Mouse (Mus musculus): ENCODE results near the gene Thoc5. TPM values are rescaled to one million over a fixed set of nuclear protein-coding genes. Genes with fewer than 3 reads are reported as not detected.
A peak's percentile ranks its signal among the peaks of the same experiment; 100 is the strongest.

Gene Thoc5
- polyA plus RNA-seq, 1 experiment = not detected

GRCm38 (mm10) chr11:4861816-4862604 lies 33.1 kb upstream of the Thoc5 start:
- H3K4me3 ChIP-seq (ENCODE audit: insufficient read depth, low read depth, low read length) = no peak overlapping the region
- 23% methylated on average over 11 of the region's 11 CpGs for WGBS
- H3K27ac ChIP-seq (ENCODE audit: insufficient read depth, low read depth, low read length) = no peak overlapping the region
- TF ChIP-seq CTCF (IDR thresholded peaks at IDR 0.05; ENCODE audit: insufficient read depth, low read depth, low read length) (no peak), POLR2A (IDR thresholded peaks at IDR 0.05; ENCODE audit: insufficient read depth, low read depth, low read length) (no peak)
- H3K4me1 ChIP-seq (ENCODE audit: control insufficient read depth, insufficient read depth, low read length) = peaks cover 2% of the 10 kb centered on the region; the same call in 1 of the 2 replicates

GRCm38 (mm10) chr11:4862730-4863129 lies 32.4 kb upstream of the Thoc5 start:
- TF ChIP-seq CTCF (IDR thresholded peaks at IDR 0.05; ENCODE audit: insufficient read depth, low read depth, low read length) = no peak
- TF ChIP-seq POLR2A (IDR thresholded peaks at IDR 0.05; ENCODE audit: insufficient read depth, low read depth, low read length) = no peak
- H3K4me1 ChIP-seq (ENCODE audit: control insufficient read depth, insufficient read depth, low read length) = peaks cover 2% of the 10 kb centered on the region; the same call in 1 of the 2 replicates
- no peak overlapping the region for H3K27ac ChIP-seq (ENCODE audit: insufficient read depth, low read depth, low read length)
- no peak overlapping the region for H3K4me3 ChIP-seq (ENCODE audit: insufficient read depth, low read depth, low read length)
- 94% methylated on average over 1 of the region's 1 CpGs for WGBS

- no peak for TF ChIP-seq CTCF (IDR thresholded peaks at IDR 0.05; ENCODE audit: insufficient read depth, low read depth, low read length)
- no peak for TF ChIP-seq POLR2A (IDR thresholded peaks at IDR 0.05; ENCODE audit: insufficient read depth, low read depth, low read length)
- Histone ChIP-seq H3K4me3 (ENCODE audit: insufficient read depth, low read depth, low read length) (no peak overlapping the region), H3K4me1 (ENCODE audit: control insufficient read depth, insufficient read depth, low read length) (peaks cover 2% of the 10 kb centered on the region; the same call in 1 of the 2 replicates), H3K27ac (ENCODE audit: insufficient read depth, low read depth, low read length) (no peak overlapping the region)
- WGBS = 33% methylated on average over 10 of the region's 10 CpGs
These were observed 29.4 kb upstream of the Thoc5 start for GRCm38 (mm10) chr11:4865645-4866251.

- no peak within 1 kb of the TSS for H3K27ac ChIP-seq (ENCODE audit: insufficient read depth, low read depth, low read length)
- under 1% methylated on average over 30 of the region's 30 CpGs for WGBS
- peak within 1 kb of the TSS; percentile 92 for H3K4me3 ChIP-seq (ENCODE audit: insufficient read depth, low read depth, low read length)
- peaks cover 8% of the 10 kb centered on the region for H3K4me1 ChIP-seq (ENCODE audit: control insufficient read depth, insufficient read depth, low read length)
- TF ChIP-seq POLR2A (IDR thresholded peaks at IDR 0.05; ENCODE audit: insufficient read depth, low read depth, low read length) (peak; percentile 49), CTCF (IDR thresholded peaks at IDR 0.05; ENCODE audit: insufficient read depth, low read depth, low read length) (no peak)
These were observed 21.2 kb upstream of the Thoc5 start, which contains the start of gene Nipsnap1 for GRCm38 (mm10) chr11:4873755-4874475. TSS of gene Nipsnap1 (plus strand) at chr11:4873951.

- H3K4me1 ChIP-seq (ENCODE audit: control insufficient read depth, insufficient read depth, low read length) = peaks cover 8% of the 10 kb centered on the region
- WGBS = 12% methylated on average over 10 of the region's 10 CpGs
- H3K4me3 ChIP-seq (ENCODE audit: insufficient read depth, low read depth, low read length) = peak overlapping the region; percentile 92
- no peak overlapping the region for H3K27ac ChIP-seq (ENCODE audit: insufficient read depth, low read depth, low read length)
- TF ChIP-seq POLR2A (IDR thresholded peaks at IDR 0.05; ENCODE audit: insufficient read depth, low read depth, low read length) = no peak
These were observed 20.6 kb upstream of the Thoc5 start for GRCm38 (mm10) chr11:4874551-4874950.

- no peak for TF ChIP-seq CTCF (IDR thresholded peaks at IDR 0.05; ENCODE audit: insufficient read depth, low read depth, low read length)
- no peak for TF ChIP-seq POLR2A (IDR thresholded peaks at IDR 0.05; ENCODE audit: insufficient read depth, low read depth, low read length)
- Histone ChIP-seq H3K4me1 (ENCODE audit: control insufficient read depth, insufficient read depth, low read length) (no peaks in the 10 kb centered on the region), H3K4me3 (ENCODE audit: insufficient read depth, low read depth, low read length) (no peak overlapping the region), H3K27ac (ENCODE audit: insufficient read depth, low read depth, low read length) (no peak overlapping the region)
- WGBS = 82% methylated on average over 4 of the region's 4 CpGs
These were observed 14.0 kb upstream of the Thoc5 start for GRCm38 (mm10) chr11:4881087-4881486.

GRCm38 (mm10) chr11:4882892-4883627 lies 12.1 kb upstream of the Thoc5 start:
- 62% methylated on average over 14 of the region's 14 CpGs for WGBS
- Histone ChIP-seq H3K27ac (ENCODE audit: insufficient read depth, low read depth, low read length) (no peak overlapping the region), H3K4me3 (ENCODE audit: insufficient read depth, low read depth, low read length) (no peak overlapping the region), H3K4me1 (ENCODE audit: control insufficient read depth, insufficient read depth, low read length) (no peaks in the 10 kb centered on the region)
- TF ChIP-seq CTCF (IDR thresholded peaks at IDR 0.05; ENCODE audit: insufficient read depth, low read depth, low read length) = no peak
- no peak for TF ChIP-seq POLR2A (IDR thresholded peaks at IDR 0.05; ENCODE audit: insufficient read depth, low read depth, low read length)

- TF ChIP-seq CTCF (IDR thresholded peaks at IDR 0.05; ENCODE audit: insufficient read depth, low read depth, low read length) (no peak), POLR2A (IDR thresholded peaks at IDR 0.05; ENCODE audit: insufficient read depth, low read depth, low read length) (no peak)
- Histone ChIP-seq H3K4me1 (ENCODE audit: control insufficient read depth, insufficient read depth, low read length) (no peaks in the 10 kb centered on the region), H3K27ac (ENCODE audit: insufficient read depth, low read depth, low read length) (no peak overlapping the region), H3K4me3 (ENCODE audit: insufficient read depth, low read depth, low read length) (no peak overlapping the region)
- 56% methylated on average over 2 of the region's 2 CpGs for WGBS
These were observed 9.7 kb upstream of the Thoc5 start for GRCm38 (mm10) chr11:4885385-4885903.

Data from olfactory bulb, adult 2 months (tissue).